20 mouse cellular contexts compared by ENCODE assay signal in the genomic region with DNA sequence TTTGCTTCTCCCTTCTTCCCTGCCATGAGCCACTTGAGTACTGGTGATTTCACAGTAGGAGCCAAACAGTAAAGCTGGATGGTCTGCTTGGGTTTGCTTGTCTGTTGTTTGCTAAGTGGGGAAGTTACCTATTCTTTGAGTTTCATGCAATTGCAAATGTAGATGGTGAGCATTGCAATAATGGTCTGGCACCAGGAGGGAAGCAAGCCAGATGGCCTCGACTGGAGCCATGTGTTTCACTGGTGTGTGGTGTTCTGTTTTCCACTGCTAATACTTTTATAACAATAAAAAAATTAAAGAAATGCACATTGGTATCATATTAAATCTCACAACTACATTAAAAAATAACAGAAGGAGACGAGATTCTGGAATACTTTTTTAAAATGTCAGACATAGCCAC. TPM values are rescaled to one million over a fixed set of nuclear protein-coding genes. Genes with fewer than 3 reads are reported as not detected.
DNase-seq lines count a peak whose midpoint lies in the region; ATAC-seq lines count a peak whose summit lies in the region.
"Had no signal": no experiment of that assay in that cellular context is flagged by ENCODE, and none has a peak within 500 bp of the region (broad histone marks: within the 10 kb centered on the region; RNA-seq: fewer than 3 reads in every experiment).

No protein-coding gene starts in this region.

- peak; percentile 33 for DNase-seq in layer of hippocampus, adult 11-12 months (ENCODE audit: low spot score)
- DNase-seq in layer of hippocampus, postnatal 10 days (ENCODE audit: low spot score in 2 of 2): no peak
- DNase-seq in layer of hippocampus, adult 8-10 months (ENCODE audit: low spot score in 2 of 2): peak; percentile 39 to 43
- peak; percentile 21 to 36 for DNase-seq in layer of hippocampus, postnatal 36 days
- DNase-seq: adrenal gland, postnatal 25 days; cerebellum, adult 11-12 months; cerebellum, adult 9-10 months; cerebellum, postnatal 25 days; forebrain, postnatal 0 days; gastrocnemius, adult 2 months; gastrocnemius, postnatal 14 days; heart, adult 18-20 months; heart, postnatal 14 days; heart, postnatal 4 days had no signal

- no peak for ATAC-seq in CD4-positive, CD25-positive, alpha-beta regulatory T cell, adult 4 months
- no peak for ATAC-seq in megakaryocyte progenitor cell, adult 5-6 weeks (replicated peaks; ENCODE audit: poor library complexity)
- ATAC-seq: forebrain, embryonic 14.5 days; forebrain, postnatal 0 days; hindbrain, postnatal 0 days; inflammation-experienced regulatory T-cells, adult 6 months; Patski had no signal

RNA-seq across cellular contexts. Expression of gene Mrpl3, which starts 3.4 kb away (rescaled TPM):
- 10 to 100 TPM; 69.0 to 78.2 TPM for total RNA-seq in layer of hippocampus, postnatal 10 days (2021)
- 10 to 100 TPM; 79.7 to 91.2 (median 81.4) TPM for total RNA-seq in layer of hippocampus, adult 8-10 months (2022)
- total RNA-seq in layer of hippocampus, postnatal 36 days (2021): 10 to 100 TPM; 83.7 to 84.5 TPM
- polyA plus RNA-seq in CD4-positive, CD25-positive, alpha-beta regulatory T cell, adult 4 months (2017; shearing (Covaris generic)): 10 to 100 TPM; 25.5 to 29.2 TPM
- 109 and 120 TPM in 2 replicates for total RNA-seq in megakaryocyte progenitor cell, adult 5-6 weeks (2015)
- total RNA-seq in megakaryocyte progenitor cell, adult 5-6 weeks (2017): 100 and 131 TPM in 2 replicates

Comparison
In these comparisons a context has a peak if more than half of its experiments do, and no peak if none do; other contexts are left out.
1. DNase-seq: peak in layer of hippocampus, adult 11-12 months (single experiment), layer of hippocampus, adult 8-10 months (2 of 2) and layer of hippocampus, postnatal 36 days (2 of 2); none in layer of hippocampus, postnatal 10 days (0 of 2).